Mouse (Mus musculus): Measurements from ENCODE around the gene Dusp16.

DNA sequence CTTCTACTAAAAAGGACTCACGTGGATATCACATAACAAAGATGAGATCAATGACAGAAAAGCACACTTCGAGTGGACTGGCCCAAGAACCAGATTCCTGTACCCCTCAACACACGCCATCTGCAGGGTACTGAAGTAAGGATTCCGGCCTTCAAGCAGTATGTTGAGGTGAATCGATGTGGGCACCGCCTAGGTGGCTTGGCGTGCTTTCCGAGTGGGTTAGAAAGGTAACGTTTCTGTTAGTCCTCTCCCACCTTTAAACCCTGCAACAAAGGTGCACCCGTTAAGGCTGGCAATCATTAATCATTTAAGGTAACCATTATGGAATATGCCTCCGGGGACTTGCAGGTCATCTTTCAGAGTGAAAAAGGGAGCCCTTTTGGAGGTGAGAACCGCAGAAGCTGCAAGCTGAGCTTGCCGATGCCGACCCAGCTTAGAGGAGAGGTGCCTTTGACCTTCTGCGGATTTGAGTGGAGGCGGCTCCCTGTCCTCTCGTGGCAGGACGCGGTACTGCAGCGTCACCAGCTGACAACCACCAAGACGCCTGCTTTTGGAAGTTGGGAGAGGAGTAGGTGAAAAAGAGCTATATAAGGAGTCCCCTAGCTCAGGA lies 1.6 kb upstream of the Dusp16 start:
- peak; percentile 91 for TF ChIP-seq CTCF (IDR thresholded peaks at IDR 0.05; ENCODE audit: insufficient read depth, low read length)
- TF ChIP-seq POLR2A (IDR thresholded peaks at IDR 0.05; ENCODE audit: borderline replicate concordance, extremely low read depth, low read depth, low read length): no peak

All from lung, adult 2 months (tissue).